Mouse (Mus musculus) heart, adult 2 months (tissue): ENCODE data around the gene Smdt1.

Experiments
- CTCF ChIP-seq: fragments of 200-600 bp; IDR thresholded peaks from 2 replicates; pipeline ENCODE4 v1.8.1; 2022; ENCODE audit warnings: antibody characterized with exemption, mild to moderate bottlenecking, moderate library complexity
- EP300 ChIP-seq: fragments of 200-500 bp; IDR thresholded peaks from 2 replicates; pipeline ENCODE4 v1.6.1; 2011; ENCODE audit warnings: low read depth, low read length, control low read depth; ENCODE audit not compliant: insufficient read depth
- POLR2A ChIP-seq: fragments of 200-500 bp; IDR thresholded peaks from 2 replicates; pipeline ENCODE4 v1.6.1; 2011; ENCODE audit warnings: mild to moderate bottlenecking, low read depth, low read length, control low read depth; ENCODE audit not compliant: insufficient read depth

GRCm38 (mm10) chr15:82377701-82378100 is 38.9 kb downstream of the Smdt1 start:
- no peak for TF ChIP-seq POLR2A
- no peak for TF ChIP-seq EP300
- TF ChIP-seq CTCF, result no peak
